Mouse (Mus musculus): ENCODE data around the gene Rnf38. TPM values are rescaled to one million over a fixed set of nuclear protein-coding genes. Genes with fewer than 3 reads are reported as not detected.

The Rnf38 gene
- 10 to 100 TPM; 10.5 to 12.9 (median 11.5) TPM for total RNA-seq (2022)

- DNase-seq (ENCODE audit: low spot score in 2 of 2), result no peak
These were observed at the start of gene Rnf38 for GRCm38 (mm10) chr4:44233713-44234003. TSS of gene Rnf38 (minus strand) at chr4:44233789.

DNA sequence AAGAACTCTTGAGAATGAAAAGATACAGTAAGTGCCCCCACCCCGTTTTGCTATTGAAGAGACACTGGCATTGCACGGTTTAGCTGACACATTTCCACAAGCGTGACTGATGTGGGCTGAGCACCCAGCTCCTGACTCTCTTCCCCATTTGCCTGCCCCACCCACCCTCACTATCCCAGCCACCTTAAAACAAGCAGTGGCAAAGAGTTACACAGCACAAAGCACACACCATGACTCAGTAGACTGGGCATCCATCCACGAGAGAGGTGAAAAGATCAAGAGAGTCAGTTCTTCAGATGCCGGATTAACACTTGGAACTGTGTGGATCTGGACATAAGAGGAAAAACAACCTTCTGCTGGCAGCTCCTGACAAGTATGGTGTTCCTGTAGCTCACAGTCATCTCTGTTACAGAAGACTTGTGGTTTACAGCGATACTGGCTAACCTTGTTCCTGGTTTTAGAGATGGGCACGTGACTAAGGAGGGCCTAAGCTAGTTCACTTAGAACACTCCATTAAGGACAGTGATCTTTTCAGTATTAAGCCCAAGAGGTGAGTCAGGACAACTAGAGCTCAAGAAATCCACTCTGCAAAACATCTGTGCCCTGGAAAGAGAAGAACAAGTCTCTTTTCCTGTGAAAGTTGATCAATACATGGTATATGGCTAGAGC is 48.1 kb upstream of the Rnf38 start:
- DNase-seq (ENCODE audit: low spot score in 2 of 2), result no peak

DNA sequence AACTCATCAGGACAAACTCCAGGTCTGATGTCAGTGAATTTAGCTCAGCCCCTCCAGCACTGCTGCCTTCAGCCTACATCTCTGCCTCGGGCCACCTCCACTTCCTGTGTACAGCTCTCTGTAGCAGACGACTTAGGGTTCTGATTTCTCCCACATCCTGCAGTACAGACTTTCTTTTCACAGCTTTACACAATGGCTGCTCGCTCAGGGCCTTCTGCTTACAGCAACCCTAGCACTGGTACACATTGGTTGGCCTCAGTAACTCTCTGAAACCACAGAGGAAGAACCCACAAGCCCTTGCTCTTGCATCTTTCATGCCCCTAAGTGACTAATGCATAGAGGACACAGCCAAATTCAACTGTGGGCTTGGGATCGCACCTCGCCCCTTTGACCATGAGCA is 37.5 kb upstream of the Rnf38 start:
- no peak for DNase-seq (ENCODE audit: low spot score in 2 of 2)

DNA sequence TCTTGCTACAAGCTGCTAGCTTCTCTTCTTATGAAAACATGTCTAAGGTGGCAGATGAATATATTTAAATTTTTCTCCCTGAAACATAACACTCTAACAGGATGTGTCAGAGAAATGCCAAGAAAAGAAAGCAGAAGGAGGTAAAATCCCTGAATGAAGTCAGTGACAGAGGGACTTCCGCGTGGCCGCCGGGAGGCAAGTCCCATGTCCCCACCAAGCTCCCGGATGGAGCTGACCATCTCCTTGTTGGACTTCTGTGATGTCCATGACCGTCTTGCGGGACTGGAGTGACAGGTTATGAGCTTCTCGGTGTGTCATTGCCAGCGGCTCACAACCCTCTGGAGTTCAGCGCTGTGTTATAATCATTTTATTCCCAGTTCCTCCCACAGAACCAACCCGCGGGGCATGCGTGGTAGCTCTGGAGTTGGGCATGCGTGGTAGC is 35.8 kb upstream of the Rnf38 start:
- no peak for DNase-seq (ENCODE audit: low spot score in 2 of 2)

- no peak for DNase-seq (ENCODE audit: low spot score in 2 of 2)
These were observed 33.8 kb upstream of the Rnf38 start for GRCm38 (mm10) chr4:44267437-44267836.

DNA sequence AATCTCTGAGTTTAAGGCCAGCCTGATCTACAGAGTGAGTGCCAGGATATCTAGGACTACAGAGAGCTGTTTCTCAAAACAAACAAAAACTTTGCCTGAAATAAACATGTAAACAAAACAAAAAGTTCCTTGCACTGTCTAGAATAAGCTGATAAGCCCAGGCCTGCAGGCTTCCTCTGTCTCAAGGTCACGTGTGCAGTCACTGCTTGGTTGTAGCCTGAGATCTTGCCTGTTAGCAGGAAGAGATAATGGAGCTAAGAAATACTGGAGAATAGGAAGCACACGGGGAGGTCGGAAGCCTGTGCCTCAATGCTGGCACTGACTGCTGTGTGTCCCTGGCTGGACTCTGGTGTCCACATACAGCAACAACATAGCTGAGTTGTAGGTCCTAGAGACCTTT is 31.9 kb upstream of the Rnf38 start:
- no peak for DNase-seq (ENCODE audit: low spot score in 2 of 2)

- no peak for DNase-seq (ENCODE audit: low spot score in 2 of 2)
These were observed 26.7 kb upstream of the Rnf38 start for GRCm38 (mm10) chr4:44260244-44260643.

DNA sequence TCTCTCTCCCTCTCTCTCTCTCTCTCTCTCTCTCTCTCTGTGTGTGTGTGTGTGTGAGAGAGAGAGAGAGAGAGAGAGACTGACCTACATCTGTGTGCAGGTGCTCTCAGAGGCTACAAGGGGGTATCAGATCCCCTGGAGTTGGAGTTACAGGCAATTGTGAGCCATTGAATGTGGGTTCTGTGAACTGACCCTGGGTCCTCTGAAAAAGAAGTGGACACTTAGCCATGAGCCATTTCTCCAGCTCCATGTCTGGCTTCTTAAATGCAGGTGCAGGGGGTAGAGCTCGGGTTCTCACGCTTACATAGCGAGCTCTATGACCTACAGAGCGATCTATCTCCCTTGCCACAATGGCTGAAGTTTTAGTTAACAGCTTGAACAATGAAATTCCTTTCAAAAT is 25.5 kb upstream of the Rnf38 start:
- DNase-seq (ENCODE audit: low spot score in 2 of 2), result no peak

DNA sequence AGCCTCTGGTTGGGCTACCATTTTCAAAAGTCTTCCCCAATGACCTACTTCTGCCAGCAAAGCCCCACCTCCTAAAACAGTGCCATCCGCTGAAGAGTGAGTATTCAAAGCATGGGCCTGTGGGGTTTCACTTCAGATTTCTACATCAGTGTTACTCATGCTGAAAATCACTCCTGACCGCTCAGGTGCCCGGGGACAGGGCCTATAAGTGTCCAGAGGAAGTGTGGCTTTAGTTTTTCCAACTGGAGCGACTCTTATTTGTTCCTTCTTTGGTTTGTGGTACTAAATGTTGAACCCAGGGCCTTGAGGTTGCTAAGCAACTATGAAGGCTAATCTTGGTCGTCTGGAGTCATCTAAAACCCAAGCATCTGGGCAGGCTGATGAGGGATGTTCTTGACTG is 21.0 kb upstream of the Rnf38 start:
- DNase-seq (ENCODE audit: low spot score in 2 of 2), result no peak

GRCm38 (mm10) chr4:44253191-44253590 is 19.6 kb upstream of the Rnf38 start:
- DNase-seq (ENCODE audit: low spot score in 2 of 2), result no peak

GRCm38 (mm10) chr4:44251966-44252916 is 18.7 kb upstream of the Rnf38 start:
- no peak for DNase-seq (ENCODE audit: low spot score in 2 of 2)

DNA sequence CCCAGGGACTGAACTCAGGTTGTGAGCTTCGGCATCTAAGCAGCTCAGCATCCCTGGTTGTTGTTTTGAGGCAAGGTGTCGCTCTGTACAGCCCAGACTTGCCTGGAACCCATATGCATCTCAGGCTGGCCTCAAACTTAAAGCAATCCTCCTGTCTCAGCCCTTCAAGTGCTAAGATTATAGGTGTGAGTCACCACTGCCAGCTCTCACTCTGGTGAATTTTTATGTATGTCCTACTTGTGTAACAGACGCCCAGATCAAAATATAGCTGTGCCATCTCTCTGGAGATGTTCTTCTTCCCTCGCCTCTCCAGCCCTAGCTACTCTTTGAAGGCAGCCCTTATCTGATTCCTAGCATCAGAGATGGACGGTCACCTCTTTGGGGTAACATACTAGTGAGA is 17.9 kb upstream of the Rnf38 start:
- DNase-seq (ENCODE audit: low spot score in 2 of 2), result no peak

- DNase-seq (ENCODE audit: low spot score in 2 of 2), result no peak
These were observed 16.1 kb upstream of the Rnf38 start for GRCm38 (mm10) chr4:44249705-44250104.

DNA sequence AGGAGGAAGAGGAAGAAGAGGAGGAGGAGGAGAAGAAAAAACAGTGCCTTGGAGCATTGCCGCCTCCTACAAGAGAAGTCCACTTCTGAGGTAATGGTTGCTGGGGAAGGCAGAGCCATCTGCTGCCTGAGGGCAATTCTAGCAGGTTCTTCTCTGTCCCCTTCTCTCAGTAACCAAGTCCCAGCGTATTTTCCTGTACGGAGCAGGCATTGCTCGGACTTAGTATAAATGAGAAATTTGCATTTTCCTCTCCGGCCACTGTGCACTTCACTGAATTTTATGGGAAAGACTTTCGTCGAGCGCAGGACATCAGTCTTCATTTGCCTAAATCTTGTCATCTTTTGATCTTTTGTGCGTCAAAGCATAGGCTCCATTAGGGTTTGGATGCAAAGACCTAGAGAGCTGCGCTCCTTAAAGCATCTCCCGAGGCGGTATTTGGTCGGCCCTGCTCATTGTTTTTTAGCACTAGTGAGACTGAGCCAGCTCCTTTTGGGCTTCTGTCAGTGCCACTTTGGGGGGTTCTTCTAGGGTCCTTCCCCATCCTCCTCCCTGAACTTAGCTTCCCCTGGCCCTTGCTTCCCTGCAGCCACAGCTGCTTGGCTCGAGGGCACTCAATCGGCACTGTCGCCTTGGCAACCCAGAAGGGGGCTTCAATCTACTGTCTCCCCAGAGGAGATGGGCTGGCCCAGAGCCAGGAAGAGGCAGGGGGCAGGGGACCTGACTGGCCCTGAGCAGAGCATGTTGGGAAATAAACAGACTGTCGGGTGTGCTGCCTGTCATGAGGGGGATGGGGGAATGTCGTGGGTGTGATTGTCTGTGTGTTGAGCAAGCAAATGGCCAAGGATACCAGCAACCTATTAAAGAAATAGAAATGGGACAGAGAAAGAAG is 13.7 kb upstream of the Rnf38 start:
- DNase-seq (ENCODE audit: low spot score in 2 of 2), result no peak

GRCm38 (mm10) chr4:44246285-44246684 is 12.7 kb upstream of the Rnf38 start:
- no peak for DNase-seq (ENCODE audit: low spot score in 2 of 2)

- no peak for DNase-seq (ENCODE audit: low spot score in 2 of 2)
These were observed 8.0 kb upstream of the Rnf38 start for GRCm38 (mm10) chr4:44241638-44242037.

GRCm38 (mm10) chr4:44235946-44236345 is 2.4 kb upstream of the Rnf38 start:
- DNase-seq (ENCODE audit: low spot score in 2 of 2), result no peak

DNA sequence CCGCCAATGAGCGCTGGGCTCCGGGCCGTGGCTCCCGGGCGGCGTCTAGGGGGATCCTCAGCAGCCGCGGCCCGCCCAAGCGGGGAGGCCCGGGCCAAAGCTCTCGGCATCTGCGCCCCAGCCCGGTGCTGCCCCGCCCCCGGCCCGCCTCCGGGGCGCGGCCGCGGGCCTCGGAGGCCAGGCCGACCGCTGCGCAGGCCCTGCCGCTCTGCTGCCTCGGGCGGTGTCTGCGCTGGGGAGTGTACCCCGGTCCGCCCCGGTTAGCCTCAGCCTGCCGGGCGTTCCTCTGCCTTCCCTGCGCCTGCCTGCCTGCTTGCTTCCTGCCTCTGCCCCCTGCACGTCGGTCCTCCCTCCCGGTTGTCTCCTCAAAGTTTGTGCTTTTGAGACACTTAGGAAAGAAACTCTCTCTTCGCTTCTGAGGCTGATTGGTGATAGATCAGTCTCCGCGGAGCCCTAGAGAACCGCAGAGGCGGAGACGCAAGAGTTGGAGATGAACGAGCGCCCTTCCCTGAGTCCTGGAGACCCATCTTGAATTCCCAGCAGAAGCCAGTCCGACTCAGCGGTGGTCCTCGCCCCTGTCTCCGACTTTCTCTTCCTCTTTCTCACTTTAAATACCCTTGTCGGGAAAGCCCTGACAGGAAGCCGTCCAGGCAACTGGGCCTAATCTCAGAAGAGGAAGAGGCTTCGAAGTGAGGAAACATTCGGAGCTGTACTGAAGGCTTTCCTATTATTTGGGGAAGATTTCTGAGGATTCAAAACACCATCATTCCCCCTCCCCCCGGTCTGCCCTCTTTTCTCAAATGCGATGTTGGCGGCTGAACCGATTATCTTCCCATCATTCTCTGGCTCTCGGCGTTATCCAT is 646 bp upstream of the Rnf38 start:
- DNase-seq (ENCODE audit: low spot score in 2 of 2), result peak; percentile 85 to 93

- DNase-seq (ENCODE audit: low spot score in 2 of 2), result peak; percentile 16 to 25
These were observed 547 bp downstream of the Rnf38 start for GRCm38 (mm10) chr4:44232771-44233712.

DNA sequence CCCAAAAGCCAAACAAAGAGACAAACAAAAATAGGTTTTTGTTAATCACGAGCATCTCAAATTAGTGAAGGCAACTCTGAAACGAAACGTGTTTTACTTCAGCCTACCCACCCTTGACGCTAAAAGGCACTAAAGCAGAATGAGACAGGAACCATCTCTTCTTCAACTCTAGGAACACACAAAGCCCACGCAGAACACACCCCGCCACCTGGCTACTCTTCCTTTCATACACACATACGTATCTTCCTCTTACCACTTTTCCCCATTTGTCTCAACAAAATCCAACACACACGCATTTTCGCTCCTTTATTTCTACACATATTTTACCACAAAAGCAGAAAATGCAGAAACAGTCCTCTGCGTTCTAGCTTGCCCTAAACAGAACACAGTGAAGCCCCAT is 8.5 kb downstream of the Rnf38 start:
- DNase-seq (ENCODE audit: low spot score in 2 of 2), result no peak
